Mouse (Mus musculus) monocyte, adult 5-6 weeks (primary cell): ENCODE results near the gene Pimreg. TPM values are rescaled to one million over a fixed set of nuclear protein-coding genes. Genes with fewer than 3 reads are reported as not detected.

Experiments
- ATAC-seq: fragments of 153-309, 156-312 bp; replicated peaks from 2 replicates; pipeline ENCODE4 v1.8.0; 2017; ENCODE audit warnings: mild to moderate bottlenecking; ENCODE audit not compliant: low TSS enrichment, insufficient number of reproducible peaks, severe bottlenecking, poor library complexity, low FRiP score
- total RNA-seq: library from RNA; stranded (forward); fragments of 200-1000, 200-491, 200-594 nt; gene quantifications from 3 replicates; pipeline ENCODE4 v1.2.3, GENCODE M21; 2017

Gene Pimreg
- total RNA-seq, 1 experiment from 2014 or later: not detected

GRCm38 (mm10) chr11:72094442-72094841 is 52.6 kb downstream of the Pimreg start:
- ATAC-seq: no peak

- no peak for ATAC-seq
Observed at GRCm38 (mm10) chr11:72095994-72096393, 54.2 kb downstream of the Pimreg start.

Other genes starting within 250 kb of the Pimreg start
- gene Aipl1, start 4.5 kb upstream of the Pimreg start, total RNA-seq: 0.67 TPM in 1 of 3 replicates, not detected in the others
- gene Pitpnm3, start 93.7 kb downstream of the Pimreg start, total RNA-seq: not detected in 3 replicates
- gene Gm43951, start 164.8 kb downstream of the Pimreg start, total RNA-seq: 1.2 TPM in 1 of 3 replicates, not detected in the others
- gene 4933427D14Rik, start 165.4 kb downstream of the Pimreg start, total RNA-seq: 4.9 to 25.7 TPM (median 23.6 TPM) in 3 replicates
- 31.1 to 49.7 TPM (median 37.8 TPM) in 3 replicates for gene Txndc17, start 165.5 kb downstream of the Pimreg start, total RNA-seq
- 7.4 to 14.0 TPM (median 12.1 TPM) in 3 replicates for gene Med31, start 173.6 kb downstream of the Pimreg start, total RNA-seq
- not detected in 3 replicates for gene Slc13a5, start 225.2 kb downstream of the Pimreg start, total RNA-seq